Mouse (Mus musculus) limb, embryonic 14.5 days (tissue): ENCODE measurements around the gene Oxnad1. TPM values are rescaled to one million over a fixed set of nuclear protein-coding genes. Genes with fewer than 3 reads are reported as not detected.

Source experiments
- ATAC-seq: fragments of 200-750 bp; cut with Nextera tagmentation; 2 replicates; pipeline ENCODE4 v1.8.0; 2017; ENCODE audit warnings: low read depth, moderate number of reproducible peaks, moderate TSS enrichment; ENCODE audit not compliant: low FRiP score
- DNase-seq: peaks from one replicate; pipeline ENCODE4 v3.0.0-alpha.2; 2015; ENCODE audit warnings: low spot score
- H3K27ac ChIP-seq: fragments of 300-500 bp; sonication (generic); replicated peaks from 2 replicates; pipeline ENCODE4 v1.5.1; 2014; ENCODE audit warnings: low read depth, mild to moderate bottlenecking, low read length, moderate library complexity, mixed read lengths
- H3K27me3 ChIP-seq: fragments of 300-500 bp; sonication (generic); 2 replicates; pipeline ENCODE4 v1.6.1; 2014; ENCODE audit warnings: low read length, mixed read lengths; ENCODE audit not compliant: control insufficient read depth, insufficient read depth
- H3K36me3 ChIP-seq: fragments of 300-500 bp; sonication (generic); 2 replicates; pipeline ENCODE4 v1.6.1; 2014; ENCODE audit warnings: mild to moderate bottlenecking, low read length, moderate library complexity, mixed read lengths; ENCODE audit not compliant: control insufficient read depth, insufficient read depth
- H3K4me1 ChIP-seq: fragments of 300-500 bp; sonication (generic); 2 replicates; pipeline ENCODE4 v1.6.1; 2014; ENCODE audit warnings: antibody characterized with exemption, low read length, mixed read lengths; ENCODE audit not compliant: control insufficient read depth, insufficient read depth
- H3K4me2 ChIP-seq: fragments of 300-500 bp; sonication (generic); replicated peaks from 2 replicates; pipeline ENCODE4 v1.6.1; 2014; ENCODE audit warnings: low read depth, mild to moderate bottlenecking, low read length, moderate library complexity; ENCODE audit not compliant: severe bottlenecking
- H3K4me3 ChIP-seq: fragments of 300-500 bp; sonication (generic); replicated peaks from 2 replicates; pipeline ENCODE4 v1.5.1; 2014; ENCODE audit warnings: low read length
- H3K9ac ChIP-seq: fragments of 300-500 bp; sonication (generic); 2 replicates; pipeline ENCODE4 v1.6.1; 2014; ENCODE audit warnings: mild to moderate bottlenecking, low read depth, low read length, moderate library complexity; ENCODE audit not compliant: severe bottlenecking
- H3K9me3 ChIP-seq: fragments of 300-500 bp; sonication (generic); 2 replicates; pipeline ENCODE4 v1.6.1; 2016; ENCODE audit warnings: low read length; ENCODE audit not compliant: control insufficient read depth
- POLR2A ChIP-seq: fragments of 200-500 bp; IDR thresholded peaks from 2 replicates; pipeline ENCODE4 v1.8.0; 2012; ENCODE audit warnings: inconsistent platforms, mild to moderate bottlenecking, moderate library complexity, borderline replicate concordance; ENCODE audit not compliant: insufficient read depth, insufficient read length; ENCODE audit errors: extremely low read depth
- WGBS: fragments of 180-500 bp; shearing (Covaris S2); extraction: QIAGEN DNeasy Blood & Tissue Kit; methylation state at CpG from one replicate; pipeline ENCODE4 v1.1.7; 2014; 5-methylcytosine and 5-hydroxymethylcytosine counted together
- polyA plus RNA-seq, 2 experiments: library from polyadenylated mRNA; depleted of rRNA in 1 of 2; stranded (reverse) in 1 of 2; unstranded in 1 of 2; fragments of >200 nt; fragmentation: Nextera tagmentation in 1 of 2; extraction: Ambion mirVana in 1 of 2; gene quantifications; 2 replicates each; pipeline versions ENCODE4 v1.2.1 to v1.2.3; 2012 to 2014

The Oxnad1 gene
- polyA plus RNA-seq, 2 experiments: 16.0 to 23.8 TPM

- no peaks in the 10 kb centered on the region for H3K27me3 ChIP-seq
- peaks cover 30% of the 10 kb centered on the region for H3K36me3 ChIP-seq
- TF ChIP-seq POLR2A: no peak
- H3K9me3 ChIP-seq: no peaks in the 10 kb centered on the region
- H3K27ac ChIP-seq: no peak overlapping the region
- WGBS: 12% methylated on average over 4 of the region's 4 CpGs
- H3K4me3 ChIP-seq: no peak overlapping the region
- 0 out of 2 replicates have a peak, but pooled peaks cover 8% of the 10 kb centered on the region for H3K4me1 ChIP-seq
- ATAC-seq: no peak
- H3K9ac ChIP-seq: no peak overlapping the region
- H3K4me2 ChIP-seq: no peak overlapping the region
- no peak for DNase-seq
These were observed 6.0 kb downstream of the Oxnad1 start for GRCm38 (mm10) chr14:32091124-32091523.

- no peak for TF ChIP-seq POLR2A
- H3K36me3 ChIP-seq: peaks cover 30% of the 10 kb centered on the region
- no peak overlapping the region for H3K27ac ChIP-seq
- 78% methylated on average over 4 of the region's 4 CpGs for WGBS
- DNase-seq: no peak
- 0 out of 2 replicates have a peak, but pooled peaks cover 5% of the 10 kb centered on the region for H3K4me1 ChIP-seq
- H3K27me3 ChIP-seq: no peaks in the 10 kb centered on the region
- no peaks in the 10 kb centered on the region for H3K9me3 ChIP-seq
- H3K4me2 ChIP-seq: no peak overlapping the region
- no peak overlapping the region for H3K9ac ChIP-seq
- ATAC-seq: no peak
- no peak overlapping the region for H3K4me3 ChIP-seq
These were observed 6.5 kb downstream of the Oxnad1 start for GRCm38 (mm10) chr14:32091704-32092103.

GRCm38 (mm10) chr14:32093018-32093417 is 7.8 kb downstream of the Oxnad1 start:
- Histone ChIP-seq H3K27ac (no peak overlapping the region), H3K27me3 (no peaks in the 10 kb centered on the region), H3K9me3 (no peaks in the 10 kb centered on the region), H3K4me2 (no peak overlapping the region), H3K36me3 (peaks cover 36% of the 10 kb centered on the region), H3K9ac (no peak overlapping the region), H3K4me3 (no peak overlapping the region), H3K4me1 (0 out of 2 replicates have a peak, but pooled peaks cover 5% of the 10 kb centered on the region)
- DNase-seq: no peak
- no peak for ATAC-seq
- TF ChIP-seq POLR2A: no peak
- 81% methylated on average over 1 of the region's 1 CpGs for WGBS

- no peaks in the 10 kb centered on the region for H3K9me3 ChIP-seq
- 0 out of 2 replicates have a peak, but pooled peaks cover 5% of the 10 kb centered on the region for H3K4me1 ChIP-seq
- DNase-seq (no peak), ATAC-seq (no peak)
- H3K4me2 ChIP-seq: no peak overlapping the region
- no peaks in the 10 kb centered on the region for H3K27me3 ChIP-seq
- H3K36me3 ChIP-seq: peaks cover 36% of the 10 kb centered on the region
- WGBS: 88% methylated on average over 11 of the region's 11 CpGs
- no peak overlapping the region for H3K27ac ChIP-seq
- no peak for TF ChIP-seq POLR2A
- no peak overlapping the region for H3K9ac ChIP-seq
- no peak overlapping the region for H3K4me3 ChIP-seq
These were observed 8.4 kb downstream of the Oxnad1 start for GRCm38 (mm10) chr14:32093500-32094117.

DNA sequence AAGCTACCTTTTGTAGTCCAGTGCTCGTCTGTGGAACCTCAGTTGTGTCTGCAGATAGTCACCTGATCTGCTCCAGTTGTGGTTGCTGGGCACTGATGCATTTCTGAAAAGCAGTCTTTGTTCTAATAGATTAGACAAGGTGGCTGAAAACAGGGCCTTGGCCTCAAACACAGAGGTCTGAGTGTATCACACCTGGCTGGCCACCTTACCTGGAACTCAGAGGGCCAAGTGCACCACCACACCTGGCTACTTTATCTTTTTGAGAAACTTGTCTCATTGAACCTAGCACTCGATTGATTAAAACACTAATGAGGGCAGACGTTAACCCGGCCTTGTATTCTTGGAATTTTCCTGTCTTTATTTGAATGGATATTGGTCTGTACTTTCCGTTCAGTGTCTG is 10.5 kb downstream of the Oxnad1 start:
- no peak overlapping the region for H3K27ac ChIP-seq
- H3K4me3 ChIP-seq: no peak overlapping the region
- no peak overlapping the region for H3K9ac ChIP-seq
- no peak overlapping the region for H3K4me2 ChIP-seq
- no peak for TF ChIP-seq POLR2A
- H3K4me1 ChIP-seq: 0 out of 2 replicates have a peak, but pooled peaks cover 5% of the 10 kb centered on the region
- no peak for DNase-seq
- no peaks in the 10 kb centered on the region for H3K9me3 ChIP-seq
- H3K36me3 ChIP-seq: peaks cover 55% of the 10 kb centered on the region
- no peak for ATAC-seq
- 87% methylated on average over 5 of the region's 5 CpGs for WGBS
- H3K27me3 ChIP-seq: no peaks in the 10 kb centered on the region

DNA sequence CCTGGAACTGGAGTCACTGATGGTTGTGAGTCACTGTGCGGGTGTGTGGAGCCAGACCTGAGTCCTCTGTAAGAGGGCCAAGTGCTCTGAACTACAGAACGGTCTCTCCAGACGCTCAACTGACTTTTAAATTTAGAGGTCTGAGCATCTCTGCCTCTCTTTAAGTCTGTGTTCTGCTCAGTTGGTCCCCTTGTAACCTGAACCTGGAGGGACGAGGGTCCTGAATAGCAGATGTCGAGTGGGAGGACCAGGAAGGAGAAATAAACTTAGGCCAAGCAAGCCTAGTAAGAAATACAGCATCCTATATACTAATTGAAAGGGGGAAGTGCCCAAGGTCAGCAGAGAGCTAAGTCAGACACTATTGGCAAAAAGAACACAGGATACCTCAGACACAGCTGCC is 11.6 kb downstream of the Oxnad1 start:
- H3K4me1 ChIP-seq: no peaks in the 10 kb centered on the region
- no peak overlapping the region for H3K4me3 ChIP-seq
- H3K27me3 ChIP-seq: no peaks in the 10 kb centered on the region
- H3K36me3 ChIP-seq: peaks cover 59% of the 10 kb centered on the region
- 76% methylated on average over 5 of the region's 5 CpGs for WGBS
- DNase-seq: no peak
- H3K27ac ChIP-seq: no peak overlapping the region
- no peak overlapping the region for H3K4me2 ChIP-seq
- no peak overlapping the region for H3K9ac ChIP-seq
- ATAC-seq: no peak
- no peak for TF ChIP-seq POLR2A
- H3K9me3 ChIP-seq: no peaks in the 10 kb centered on the region
